Mouse (Mus musculus) E14TG2a.4 (cell line): ENCODE measurements around the gene Nos1.

ENCODE experiments used
- CTCF ChIP-seq: conservative IDR thresholded peaks from 2 replicates; pipeline ENCODE4 v1.5.1; 2014; ENCODE audit warnings: low read length
- NANOG ChIP-seq: IDR thresholded peaks from 2 replicates; pipeline ENCODE4 v1.6.1; 2014; ENCODE audit warnings: borderline replicate concordance, low read length, mixed read lengths
- POU5F1 ChIP-seq: IDR thresholded peaks from 2 replicates; pipeline ENCODE4 v1.6.1; 2014; ENCODE audit warnings: low read length, borderline replicate concordance

- TF ChIP-seq CTCF (no peak), POU5F1 (no peak), NANOG (no peak)
Measured at GRCm38 (mm10) chr5:117987891-117988290, 207.1 kb downstream of the Nos1 start.
